Mouse (Mus musculus) cortical plate, adult 2 months (tissue): ENCODE measurements around the gene Zc3hav1l.

Experiments used
- CTCF ChIP-seq: fragments of 200-500 bp; IDR thresholded peaks from 2 replicates; pipeline ENCODE4 v1.5.1; 2011; ENCODE audit warnings: mild to moderate bottlenecking, control low read depth, low read length; ENCODE audit not compliant: insufficient read depth; ENCODE audit errors: extremely low read depth
- POLR2A ChIP-seq: fragments of 200-500 bp; IDR thresholded peaks from 2 replicates; pipeline ENCODE4 v1.6.1; 2011; ENCODE audit warnings: mild to moderate bottlenecking, low read length, control low read depth; ENCODE audit not compliant: insufficient read depth; ENCODE audit errors: extremely low read depth

- no peak for TF ChIP-seq CTCF
- no peak for TF ChIP-seq POLR2A
Observed at GRCm38 (mm10) chr6:38344006-38344670, 45.1 kb upstream of the Zc3hav1l start.
